Mouse (Mus musculus) heart, embryonic 13.5 days (tissue): Measurements from ENCODE around the gene Dnah10. TPM values are rescaled to one million over a fixed set of nuclear protein-coding genes. Genes with fewer than 3 reads are reported as not detected.

Experiments
- ATAC-seq: fragments of 200-750 bp; cut with Nextera tagmentation; 2 replicates; pipeline ENCODE4 v1.8.0; 2017; ENCODE audit warnings: moderate TSS enrichment; ENCODE audit not compliant: insufficient number of reproducible peaks, low FRiP score, low TSS enrichment; ENCODE audit errors: extremely low read depth
- H3K27ac ChIP-seq: fragments of 300-500 bp; sonication (generic); replicated peaks from 2 replicates; pipeline ENCODE4 v1.5.1; 2015; ENCODE audit warnings: moderate library complexity, mild to moderate bottlenecking, inconsistent platforms
- H3K27me3 ChIP-seq: fragments of 300-500 bp; sonication (generic); replicated peaks from 2 replicates; pipeline ENCODE4 v1.6.1; 2015; ENCODE audit warnings: mild to moderate bottlenecking, inconsistent platforms
- H3K36me3 ChIP-seq: fragments of 300-500 bp; sonication (generic); 2 replicates; pipeline ENCODE4 v1.6.1; 2015; ENCODE audit warnings: mild to moderate bottlenecking, inconsistent platforms
- H3K4me1 ChIP-seq: fragments of 300-500 bp; sonication (generic); 2 replicates; pipeline ENCODE4 v1.6.1; 2015; ENCODE audit warnings: inconsistent platforms
- H3K4me2 ChIP-seq: fragments of 300-500 bp; sonication (generic); 2 replicates; pipeline ENCODE4 v1.6.1; 2015; ENCODE audit warnings: inconsistent platforms, mild to moderate bottlenecking, moderate library complexity
- H3K4me3 ChIP-seq: fragments of 300-500 bp; sonication (generic); 2 replicates; pipeline ENCODE4 v1.5.1; 2015; ENCODE audit warnings: moderate library complexity, mild to moderate bottlenecking, inconsistent platforms
- H3K9ac ChIP-seq: fragments of 300-500 bp; sonication (generic); 2 replicates; pipeline ENCODE4 v1.6.1; 2015; ENCODE audit warnings: inconsistent platforms, mild to moderate bottlenecking, moderate library complexity
- H3K9me3 ChIP-seq: fragments of 300-500 bp; sonication (generic); 2 replicates; pipeline ENCODE4 v1.6.1; 2016; ENCODE audit warnings: inconsistent platforms
- whole genome bisulfite sequencing: fragments of 180-500 bp; shearing (Covaris S2); methylation state at CpG from one replicate; pipeline ENCODE4 v1.1.7; 2015; ENCODE audit warnings: mixed read lengths; 5-methylcytosine and 5-hydroxymethylcytosine counted together
- polyA plus RNA-seq: library from polyadenylated mRNA; unstranded; fragments of >200 nt; fragmentation: Nextera tagmentation; extraction: Ambion mirVana; gene quantifications from 2 replicates; pipeline ENCODE4 v1.2.1, GENCODE M21; 2015

Gene Dnah10
- polyA plus RNA-seq, 1 experiment from 2014 or later, result 0.03 TPM

GRCm38 (mm10) chr5:124812466-124812865 lies 87.6 kb downstream of the Dnah10 start:
- no peak overlapping the region for H3K4me2 ChIP-seq
- H3K4me3 ChIP-seq, result no peak overlapping the region
- WGBS, result 62% methylated on average over 12 of the region's 12 CpGs
- H3K27ac ChIP-seq, result no peak overlapping the region
- H3K27me3 ChIP-seq, result peaks cover 24% of the 10 kb centered on the region
- no peaks in the 10 kb centered on the region for H3K9me3 ChIP-seq
- H3K4me1 ChIP-seq, result no peaks in the 10 kb centered on the region
- H3K9ac ChIP-seq, result no peak overlapping the region
- ATAC-seq, result no peak
- no peaks in the 10 kb centered on the region for H3K36me3 ChIP-seq

GRCm38 (mm10) chr5:124814797-124815196 lies 89.9 kb downstream of the Dnah10 start:
- Histone ChIP-seq H3K9ac (no peak overlapping the region), H3K4me3 (no peak overlapping the region), H3K9me3 (peaks cover 7% of the 10 kb centered on the region; the same call in 1 of the 2 replicates), H3K27ac (no peak overlapping the region), H3K4me2 (no peak overlapping the region), H3K27me3 (peaks cover 28% of the 10 kb centered on the region), H3K4me1 (no peaks in the 10 kb centered on the region), H3K36me3 (no peaks in the 10 kb centered on the region)
- WGBS, result 55% methylated on average over 5 of the region's 5 CpGs
- ATAC-seq, result no peak

- Histone ChIP-seq H3K36me3 (no peaks in the 10 kb centered on the region), H3K4me1 (no peaks in the 10 kb centered on the region), H3K4me3 (no peak overlapping the region), H3K9ac (no peak overlapping the region), H3K27ac (no peak overlapping the region), H3K27me3 (peaks cover 36% of the 10 kb centered on the region), H3K4me2 (no peak overlapping the region), H3K9me3 (peaks cover 7% of the 10 kb centered on the region; the same call in 1 of the 2 replicates)
- no peak for ATAC-seq
- WGBS, result 70% methylated on average over 15 of the region's 15 CpGs
Measured at GRCm38 (mm10) chr5:124817050-124817449, 92.2 kb downstream of the Dnah10 start.

GRCm38 (mm10) chr5:124822128-124822894 lies 97.4 kb downstream of the Dnah10 start:
- no peak for ATAC-seq
- H3K9ac ChIP-seq, result no peak overlapping the region
- no peaks in the 10 kb centered on the region for H3K4me1 ChIP-seq
- no peak overlapping the region for H3K27ac ChIP-seq
- no peak overlapping the region for H3K4me2 ChIP-seq
- no peaks in the 10 kb centered on the region for H3K36me3 ChIP-seq
- WGBS, result 78% methylated on average over 18 of the region's 18 CpGs
- H3K4me3 ChIP-seq, result no peak overlapping the region
- H3K27me3 ChIP-seq, result peaks cover 61% of the 10 kb centered on the region
- H3K9me3 ChIP-seq, result peaks cover 7% of the 10 kb centered on the region; the same call in 1 of the 2 replicates

- WGBS, result 85% methylated on average over 12 of the region's 12 CpGs
- Histone ChIP-seq H3K4me3 (no peak overlapping the region), H3K4me1 (no peaks in the 10 kb centered on the region), H3K4me2 (no peak overlapping the region), H3K27me3 (peaks cover 95% of the 10 kb centered on the region), H3K36me3 (no peaks in the 10 kb centered on the region), H3K27ac (no peak overlapping the region), H3K9ac (no peak overlapping the region), H3K9me3 (no peaks in the 10 kb centered on the region)
- no peak for ATAC-seq
Measured at GRCm38 (mm10) chr5:124830331-124830730, 105.4 kb downstream of the Dnah10 start.

GRCm38 (mm10) chr5:124835218-124835617 lies 110.3 kb downstream of the Dnah10 start:
- no peaks in the 10 kb centered on the region for H3K36me3 ChIP-seq
- no peak overlapping the region for H3K4me3 ChIP-seq
- no peak for ATAC-seq
- no peak overlapping the region for H3K27ac ChIP-seq
- H3K9me3 ChIP-seq, result no peaks in the 10 kb centered on the region
- peaks cover 9% of the 10 kb centered on the region for H3K4me1 ChIP-seq
- no peak overlapping the region for H3K4me2 ChIP-seq
- 88% methylated on average over 15 of the region's 15 CpGs for WGBS
- no peak overlapping the region for H3K9ac ChIP-seq
- H3K27me3 ChIP-seq, result peaks cover 93% of the 10 kb centered on the region

- 81% methylated on average over 10 of the region's 10 CpGs for WGBS
Measured at GRCm38 (mm10) chr5:124836075-124836474, 111.2 kb downstream of the Dnah10 start.

GRCm38 (mm10) chr5:124836621-124837020 lies 111.7 kb downstream of the Dnah10 start:
- H3K9me3 ChIP-seq, result no peaks in the 10 kb centered on the region
- H3K9ac ChIP-seq, result no peak overlapping the region
- 65% methylated on average over 4 of the region's 4 CpGs for WGBS
- H3K27ac ChIP-seq, result no peak overlapping the region
- no peak overlapping the region for H3K4me3 ChIP-seq
- ATAC-seq, result no peak
- peaks cover 21% of the 10 kb centered on the region for H3K4me1 ChIP-seq
- H3K36me3 ChIP-seq, result no peaks in the 10 kb centered on the region
- no peak overlapping the region for H3K4me2 ChIP-seq
- H3K27me3 ChIP-seq, result peaks cover 89% of the 10 kb centered on the region

More at GRCm38 (mm10) chr5:124836075-124836474, 111.2 kb downstream of the Dnah10 start:
- no peak overlapping the region for H3K9ac ChIP-seq
- ATAC-seq, result no peak
- no peak overlapping the region for H3K4me3 ChIP-seq
- no peaks in the 10 kb centered on the region for H3K9me3 ChIP-seq
- H3K27me3 ChIP-seq, result peaks cover 89% of the 10 kb centered on the region
- no peak overlapping the region for H3K27ac ChIP-seq
- peaks cover 17% of the 10 kb centered on the region for H3K4me1 ChIP-seq
- no peak overlapping the region for H3K4me2 ChIP-seq
- no peaks in the 10 kb centered on the region for H3K36me3 ChIP-seq

- WGBS, result 19% methylated on average over 7 of the region's 7 CpGs
- no peak overlapping the region for H3K27ac ChIP-seq
- peak overlapping the region; percentile 49 for H3K4me2 ChIP-seq
- H3K9ac ChIP-seq, result no peak overlapping the region
- no peak for ATAC-seq
- H3K27me3 ChIP-seq, result peaks cover 83% of the 10 kb centered on the region
- 0 out of 2 replicates have a peak overlapping the region, but pooled peaks have one; percentile 1 for H3K4me3 ChIP-seq
- no peaks in the 10 kb centered on the region for H3K36me3 ChIP-seq
- no peaks in the 10 kb centered on the region for H3K9me3 ChIP-seq
- peaks cover 48% of the 10 kb centered on the region for H3K4me1 ChIP-seq
Measured at GRCm38 (mm10) chr5:124840202-124840601, 115.3 kb downstream of the Dnah10 start.

- Histone ChIP-seq H3K36me3 (no peaks in the 10 kb centered on the region), H3K27me3 (peaks cover 78% of the 10 kb centered on the region), H3K4me3 (0 out of 2 replicates have a peak overlapping the region, but pooled peaks have one; percentile 1), H3K4me1 (peaks cover 52% of the 10 kb centered on the region), H3K4me2 (peak overlapping the region; percentile 49), H3K27ac (no peak overlapping the region), H3K9me3 (no peaks in the 10 kb centered on the region), H3K9ac (no peak overlapping the region)
- WGBS, result 54% methylated on average over 2 of the region's 2 CpGs
- no peak for ATAC-seq
Measured at GRCm38 (mm10) chr5:124840669-124841068, 115.8 kb downstream of the Dnah10 start.

- Histone ChIP-seq H3K4me2 (no peak overlapping the region), H3K4me3 (no peak overlapping the region), H3K9ac (no peak overlapping the region), H3K4me1 (peaks cover 52% of the 10 kb centered on the region), H3K27ac (no peak overlapping the region), H3K9me3 (no peaks in the 10 kb centered on the region), H3K36me3 (no peaks in the 10 kb centered on the region), H3K27me3 (peaks cover 73% of the 10 kb centered on the region)
- ATAC-seq, result no peak
- WGBS, result 61% methylated on average over 8 of the region's 8 CpGs
Measured at GRCm38 (mm10) chr5:124843386-124843785, 118.5 kb downstream of the Dnah10 start.

GRCm38 (mm10) chr5:124844929-124845328 lies 120.0 kb downstream of the Dnah10 start:
- Histone ChIP-seq H3K27me3 (peaks cover 75% of the 10 kb centered on the region), H3K36me3 (no peaks in the 10 kb centered on the region), H3K27ac (peak overlapping the region; percentile 44), H3K4me1 (peaks cover 46% of the 10 kb centered on the region), H3K9me3 (no peaks in the 10 kb centered on the region), H3K9ac (no peak overlapping the region; the same call in 1 of the 2 replicates), H3K4me2 (no peak overlapping the region), H3K4me3 (no peak overlapping the region)
- WGBS, result 9% methylated on average over 4 of the region's 4 CpGs
- no peak for ATAC-seq
